Mouse (Mus musculus) kidney, embryonic 14.5 days (tissue): ENCODE data around the gene Kin. TPM values are rescaled to one million over a fixed set of nuclear protein-coding genes. Genes with fewer than 3 reads are reported as not detected.
A peak's percentile ranks its signal among the peaks of the same experiment; 100 is the strongest.

Experiments
- ATAC-seq: fragments of 200-750 bp; cut with Nextera tagmentation; 2 replicates; pipeline ENCODE4 v1.8.0; 2017; ENCODE audit warnings: moderate number of reproducible peaks, mild to moderate bottlenecking, moderate TSS enrichment, moderate library complexity; ENCODE audit not compliant: low FRiP score, low TSS enrichment
- H3K27ac ChIP-seq: fragments of 300-500 bp; sonication (generic); 2 replicates; pipeline ENCODE4 v1.5.1; 2014; ENCODE audit warnings: low read depth, mild to moderate bottlenecking, low read length, moderate library complexity, mixed read lengths
- H3K27me3 ChIP-seq: fragments of 300-500 bp; sonication (generic); 2 replicates; pipeline ENCODE4 v1.6.1; 2014; ENCODE audit warnings: mild to moderate bottlenecking, low read length; ENCODE audit not compliant: control insufficient read depth, insufficient read depth
- H3K36me3 ChIP-seq: fragments of 300-500 bp; sonication (generic); 2 replicates; pipeline ENCODE4 v1.6.1; 2014; ENCODE audit warnings: low read length, mixed read lengths; ENCODE audit not compliant: control insufficient read depth, insufficient read depth
- H3K4me1 ChIP-seq: fragments of 300-500 bp; sonication (generic); 2 replicates; pipeline ENCODE4 v1.6.1; 2014; ENCODE audit warnings: low read length, mixed read lengths; ENCODE audit not compliant: control insufficient read depth, insufficient read depth
- H3K4me2 ChIP-seq: fragments of 300-500 bp; sonication (generic); replicated peaks from 2 replicates; pipeline ENCODE4 v1.6.1; 2014; ENCODE audit warnings: low read depth, mild to moderate bottlenecking, low read length
- H3K4me3 ChIP-seq: fragments of 300-500 bp; sonication (generic); 2 replicates; pipeline ENCODE4 v1.5.1; 2014; ENCODE audit warnings: mild to moderate bottlenecking, low read length
- H3K9ac ChIP-seq: fragments of 300-500 bp; sonication (generic); 2 replicates; pipeline ENCODE4 v1.6.1; 2014; ENCODE audit warnings: low read depth, mild to moderate bottlenecking, low read length, moderate library complexity
- H3K9me3 ChIP-seq: fragments of 300-500 bp; sonication (generic); 2 replicates; pipeline ENCODE4 v1.6.1; 2016; ENCODE audit warnings: low read length; ENCODE audit not compliant: control insufficient read depth
- WGBS: fragments of 180-500 bp; shearing (Covaris S2); extraction: QIAGEN DNeasy Blood & Tissue Kit; methylation state at CpG from one replicate; pipeline ENCODE4 v1.1.7; 2014; 5-methylcytosine and 5-hydroxymethylcytosine counted together
- polyA plus RNA-seq: library from polyadenylated mRNA; unstranded; fragments of >200 nt; fragmentation: Nextera tagmentation; extraction: Ambion mirVana; gene quantifications from 2 replicates; pipeline ENCODE4 v1.2.1, GENCODE M21; 2014

Kin gene
- polyA plus RNA-seq, 1 experiment from 2014 or later, result 29.9 TPM

DNA sequence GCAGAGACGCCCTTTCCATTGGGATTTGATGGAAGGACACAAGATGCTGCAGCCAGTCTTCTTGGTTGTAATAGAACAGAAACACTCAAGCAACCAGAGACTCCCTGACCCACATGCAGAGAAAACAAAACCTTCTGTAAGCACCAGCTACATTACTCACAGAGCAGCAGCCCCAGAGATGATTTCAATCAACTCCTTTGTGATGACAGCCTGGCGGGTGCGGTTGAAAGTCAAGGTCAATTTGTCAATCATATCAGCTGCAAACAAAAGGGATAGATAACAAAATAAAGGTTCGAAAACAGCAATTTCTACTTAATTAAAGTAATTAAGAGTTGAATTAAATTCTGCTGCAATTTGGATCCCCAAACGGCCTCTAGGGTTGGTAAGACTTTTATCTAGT, 21.6 kb upstream of the Kin start:
- no peak overlapping the region for H3K9ac ChIP-seq
- peaks cover 90% of the 10 kb centered on the region for H3K36me3 ChIP-seq
- 90% methylated on average over 5 of the region's 5 CpGs for WGBS
- no peaks in the 10 kb centered on the region for H3K9me3 ChIP-seq
- ATAC-seq, result no peak
- H3K4me1 ChIP-seq, result no peaks in the 10 kb centered on the region
- H3K4me3 ChIP-seq, result no peak overlapping the region
- no peak overlapping the region for H3K4me2 ChIP-seq
- H3K27ac ChIP-seq, result no peak overlapping the region
- no peaks in the 10 kb centered on the region for H3K27me3 ChIP-seq

DNA sequence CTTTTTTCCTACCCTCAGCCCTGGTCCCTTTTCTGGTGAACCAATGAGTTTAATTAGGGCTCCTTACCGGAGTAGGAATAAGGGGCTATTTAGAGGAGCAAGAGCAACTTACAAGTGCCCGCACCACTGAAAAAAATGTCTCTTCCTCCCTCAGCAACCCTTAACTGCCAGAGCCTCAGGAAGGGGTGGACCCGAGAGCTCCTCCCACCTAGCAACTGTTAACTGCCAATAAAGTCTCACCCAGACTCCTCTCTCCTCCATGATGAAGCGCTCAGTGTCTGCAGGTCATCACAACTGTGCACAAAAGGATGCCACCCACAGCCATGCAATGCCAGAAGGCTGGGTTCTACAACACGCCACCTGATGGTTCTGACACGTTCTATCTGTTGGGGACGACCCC, 8.6 kb upstream of the Kin start:
- no peak overlapping the region for H3K27ac ChIP-seq
- ATAC-seq, result no peak
- H3K4me3 ChIP-seq, result no peak overlapping the region
- no peak overlapping the region for H3K4me2 ChIP-seq
- WGBS, result 50% methylated on average over 7 of the region's 7 CpGs
- peaks cover 34% of the 10 kb centered on the region for H3K36me3 ChIP-seq
- H3K9ac ChIP-seq, result no peak overlapping the region
- H3K9me3 ChIP-seq, result no peaks in the 10 kb centered on the region
- no peaks in the 10 kb centered on the region for H3K27me3 ChIP-seq
- H3K4me1 ChIP-seq, result 0 out of 2 replicates have a peak, but pooled peaks cover 4% of the 10 kb centered on the region

DNA sequence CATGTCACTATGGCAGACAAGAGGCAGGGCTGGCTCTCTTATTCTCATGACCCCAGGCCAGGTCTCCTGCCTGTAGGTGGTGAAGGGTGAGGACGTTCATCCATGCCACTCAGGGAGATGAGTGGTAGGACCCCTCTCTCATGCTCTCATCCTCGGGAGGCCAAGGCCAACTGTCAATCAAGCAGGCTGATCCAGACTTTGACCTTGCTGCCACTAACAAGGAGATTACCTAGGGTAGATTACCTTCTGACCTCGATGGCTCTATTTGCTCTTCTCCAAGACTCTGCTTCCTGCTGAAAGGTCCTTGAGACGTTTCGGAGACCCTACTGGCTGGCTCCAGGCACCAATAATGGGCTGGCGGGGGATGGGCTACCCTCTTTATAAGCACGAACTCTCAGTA, 5.9 kb upstream of the Kin start:
- no peak for ATAC-seq
- H3K9me3 ChIP-seq, result no peaks in the 10 kb centered on the region
- no peak overlapping the region for H3K4me3 ChIP-seq
- 85% methylated on average over 7 of the region's 7 CpGs for WGBS
- peaks cover 16% of the 10 kb centered on the region for H3K36me3 ChIP-seq
- no peak overlapping the region for H3K9ac ChIP-seq
- peaks cover 24% of the 10 kb centered on the region for H3K4me1 ChIP-seq
- no peak overlapping the region for H3K4me2 ChIP-seq
- no peaks in the 10 kb centered on the region for H3K27me3 ChIP-seq
- no peak overlapping the region for H3K27ac ChIP-seq

DNA sequence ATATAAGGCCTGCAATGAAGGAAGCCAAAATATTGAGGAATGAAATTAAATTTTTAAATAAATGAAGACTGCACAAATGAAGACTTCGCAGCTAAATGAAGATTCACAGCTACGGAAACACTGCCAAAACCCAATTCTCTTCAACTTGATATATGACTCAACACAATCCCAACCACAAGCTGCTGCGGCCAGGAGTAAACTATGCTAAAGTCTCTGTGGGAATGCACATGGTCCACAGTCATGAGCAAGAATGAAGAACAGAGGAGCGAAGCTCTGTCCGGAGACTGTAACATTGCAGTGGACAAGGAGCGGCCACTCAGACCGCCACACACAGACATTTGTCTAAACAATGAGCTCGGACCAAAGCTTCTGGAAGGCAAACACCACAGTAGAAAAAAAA, 3.7 kb upstream of the Kin start:
- H3K4me3 ChIP-seq, result no peak overlapping the region
- no peaks in the 10 kb centered on the region for H3K27me3 ChIP-seq
- no peak overlapping the region; the same call in 1 of the 2 replicates for H3K9ac ChIP-seq
- H3K4me2 ChIP-seq, result no peak overlapping the region
- no peaks in the 10 kb centered on the region for H3K9me3 ChIP-seq
- no peak for ATAC-seq
- no peak overlapping the region for H3K27ac ChIP-seq
- 76% methylated on average over 8 of the region's 8 CpGs for WGBS
- peaks cover 16% of the 10 kb centered on the region for H3K36me3 ChIP-seq
- H3K4me1 ChIP-seq, result peaks cover 29% of the 10 kb centered on the region

DNA sequence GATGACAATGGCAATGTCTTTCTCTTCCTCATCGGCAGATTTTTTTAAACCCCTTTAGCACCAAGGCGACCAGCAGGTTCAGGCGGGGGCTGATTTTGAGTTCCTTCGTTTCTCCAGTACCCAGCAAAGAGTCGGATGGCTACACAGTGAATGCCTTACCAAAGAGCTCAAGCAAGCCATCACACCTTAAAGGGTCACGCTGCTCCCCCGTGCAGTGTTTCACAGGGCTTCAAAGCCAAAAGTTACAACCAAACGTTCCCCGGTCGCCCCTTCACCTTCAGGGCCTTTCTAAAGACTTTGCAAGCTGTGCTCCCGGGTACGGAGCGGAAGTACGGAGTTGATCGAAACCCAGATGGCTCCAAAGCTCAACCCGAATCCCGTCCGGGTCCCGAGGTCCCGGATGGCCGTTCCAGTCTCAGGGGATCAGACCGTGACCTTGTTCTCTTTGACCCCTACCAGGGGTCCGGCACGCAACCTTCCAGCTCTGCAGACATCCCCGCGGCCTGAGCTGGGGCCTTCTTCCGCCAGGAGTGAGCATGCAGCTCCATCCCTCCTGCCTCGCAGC, 566 bp upstream of the Kin start:
- Histone ChIP-seq H3K4me3 (peak overlapping the region; percentile 83), H3K9me3 (no peaks in the 10 kb centered on the region), H3K4me1 (peaks cover 33% of the 10 kb centered on the region), H3K4me2 (peak overlapping the region; percentile 79), H3K27me3 (no peaks in the 10 kb centered on the region), H3K27ac (peak overlapping the region; percentile 83), H3K36me3 (peaks cover 10% of the 10 kb centered on the region; the same call in 1 of the 2 replicates), H3K9ac (peak overlapping the region; percentile 98)
- ATAC-seq, result no peak; the same call in 1 of the 2 replicates
- under 1% methylated on average over 28 of the region's 28 CpGs for WGBS

DNA sequence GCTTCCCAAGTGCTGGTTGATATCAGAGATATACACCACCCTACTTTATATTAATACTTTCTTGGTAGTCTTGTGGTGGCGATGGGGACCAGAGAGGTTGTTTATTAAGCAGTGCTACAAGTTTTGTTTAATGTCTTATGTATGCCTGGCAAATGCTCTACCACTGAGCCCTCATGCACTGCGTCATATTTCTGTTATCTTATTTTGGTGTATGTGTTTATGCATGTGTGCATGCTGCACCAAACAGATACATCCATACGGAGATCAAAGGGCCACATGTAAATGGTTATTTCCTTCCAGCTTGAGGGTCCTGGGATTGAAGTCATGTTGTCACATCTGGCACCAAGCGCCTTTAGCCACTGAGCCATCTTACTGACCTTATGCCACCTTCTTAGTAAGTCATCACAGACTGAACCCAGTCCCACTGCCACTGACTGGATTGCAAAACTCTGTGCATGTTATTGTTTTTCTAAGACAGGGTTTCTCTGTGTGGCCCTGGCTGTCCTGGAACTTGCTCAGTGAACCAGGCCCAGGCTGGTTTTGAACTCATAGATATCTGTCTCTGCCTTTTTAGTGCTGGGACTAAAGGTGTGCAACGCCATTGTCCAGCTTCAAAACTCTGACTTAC, 1.2 kb downstream of the Kin start:
- H3K27me3 ChIP-seq, result no peaks in the 10 kb centered on the region
- 85% methylated on average over 5 of the region's 5 CpGs for WGBS
- no peak overlapping the region for H3K27ac ChIP-seq
- H3K4me1 ChIP-seq, result peaks cover 28% of the 10 kb centered on the region
- H3K9me3 ChIP-seq, result no peaks in the 10 kb centered on the region
- peak overlapping the region; percentile 83 for H3K4me3 ChIP-seq
- H3K9ac ChIP-seq, result peak overlapping the region; percentile 98; the same call in 1 of the 2 replicates
- peak overlapping the region; percentile 68 for H3K4me2 ChIP-seq
- ATAC-seq, result no peak
- peaks cover 13% of the 10 kb centered on the region; the same call in 1 of the 2 replicates for H3K36me3 ChIP-seq

DNA sequence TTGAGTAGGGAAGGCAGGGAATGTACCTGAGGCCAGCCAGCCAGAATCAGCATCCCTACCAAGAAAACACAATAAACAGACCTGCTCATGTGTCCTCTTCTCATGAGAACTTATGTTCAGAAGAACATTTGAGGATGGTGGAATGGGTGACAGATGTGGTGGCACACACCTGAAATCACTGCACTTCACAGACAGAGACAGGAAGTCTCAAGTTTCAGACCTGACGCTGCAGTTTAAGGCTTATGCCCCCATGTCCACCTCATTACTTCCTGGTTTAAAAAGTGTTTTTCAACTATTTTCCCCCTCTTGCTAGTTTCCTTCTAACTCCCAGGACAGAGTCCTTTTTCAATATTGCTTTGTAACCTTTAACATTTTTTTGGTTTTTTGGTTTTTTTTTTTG, 2.3 kb downstream of the Kin start:
- H3K4me1 ChIP-seq, result peaks cover 25% of the 10 kb centered on the region
- 44% methylated on average over 1 of the region's 1 CpGs for WGBS
- H3K4me3 ChIP-seq, result no peak overlapping the region
- no peak overlapping the region for H3K4me2 ChIP-seq
- H3K9me3 ChIP-seq, result no peaks in the 10 kb centered on the region
- H3K9ac ChIP-seq, result no peak overlapping the region
- peaks cover 24% of the 10 kb centered on the region for H3K36me3 ChIP-seq
- no peak overlapping the region for H3K27ac ChIP-seq
- no peak for ATAC-seq
- H3K27me3 ChIP-seq, result no peaks in the 10 kb centered on the region

DNA sequence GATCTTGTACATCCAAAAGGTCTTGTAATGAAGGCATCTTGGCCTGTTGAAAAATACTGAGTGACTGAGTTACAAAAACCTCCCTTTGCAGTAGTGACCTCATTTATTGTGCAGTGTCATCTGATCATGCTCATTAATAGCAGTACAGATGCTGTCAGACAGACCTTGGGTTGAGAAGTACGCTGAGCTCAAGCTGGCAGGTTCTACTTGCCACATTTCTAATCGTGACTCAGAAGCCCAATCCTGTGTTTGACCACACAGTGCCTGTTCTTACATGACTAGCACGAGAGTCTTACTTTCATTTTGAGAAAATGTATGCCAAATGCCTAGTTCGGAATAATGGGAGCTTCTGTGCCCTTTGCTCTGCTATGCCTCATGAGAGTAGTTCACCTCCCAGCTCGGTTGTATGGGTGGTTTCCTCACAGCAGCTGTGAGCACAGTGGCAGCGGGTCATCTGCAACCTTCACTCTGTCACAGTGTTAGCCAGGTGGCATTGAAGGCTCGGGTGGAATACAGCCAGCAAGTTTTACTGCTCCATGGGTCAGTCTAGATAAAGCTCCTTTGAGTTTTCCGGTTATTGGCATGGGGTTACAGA, 7.0 kb downstream of the Kin start:
- Histone ChIP-seq H3K9me3 (no peaks in the 10 kb centered on the region), H3K9ac (no peak overlapping the region), H3K4me3 (no peak overlapping the region), H3K27me3 (no peaks in the 10 kb centered on the region), H3K27ac (no peak overlapping the region), H3K36me3 (peaks cover 61% of the 10 kb centered on the region), H3K4me1 (no peaks in the 10 kb centered on the region), H3K4me2 (no peak overlapping the region)
- ATAC-seq, result no peak
- 87% methylated on average over 8 of the region's 8 CpGs for WGBS
